Mouse (Mus musculus) T-helper 17 cell (primary cell): Measurements from ENCODE around the gene Tmem178b.

Experiments used
- in situ Hi-C, 2 experiments: fragments of 300-600 bp; cut with MboI, MseI; formaldehyde crosslinking; loops; 1 replicate in 1 of 2; 2 replicates in 1 of 2; pipeline ENCODE4 v1.15.1; 2025; ENCODE audit warnings: high pct_unique_total_duplicates in 2 of 2

The Tmem178b gene

DNA sequence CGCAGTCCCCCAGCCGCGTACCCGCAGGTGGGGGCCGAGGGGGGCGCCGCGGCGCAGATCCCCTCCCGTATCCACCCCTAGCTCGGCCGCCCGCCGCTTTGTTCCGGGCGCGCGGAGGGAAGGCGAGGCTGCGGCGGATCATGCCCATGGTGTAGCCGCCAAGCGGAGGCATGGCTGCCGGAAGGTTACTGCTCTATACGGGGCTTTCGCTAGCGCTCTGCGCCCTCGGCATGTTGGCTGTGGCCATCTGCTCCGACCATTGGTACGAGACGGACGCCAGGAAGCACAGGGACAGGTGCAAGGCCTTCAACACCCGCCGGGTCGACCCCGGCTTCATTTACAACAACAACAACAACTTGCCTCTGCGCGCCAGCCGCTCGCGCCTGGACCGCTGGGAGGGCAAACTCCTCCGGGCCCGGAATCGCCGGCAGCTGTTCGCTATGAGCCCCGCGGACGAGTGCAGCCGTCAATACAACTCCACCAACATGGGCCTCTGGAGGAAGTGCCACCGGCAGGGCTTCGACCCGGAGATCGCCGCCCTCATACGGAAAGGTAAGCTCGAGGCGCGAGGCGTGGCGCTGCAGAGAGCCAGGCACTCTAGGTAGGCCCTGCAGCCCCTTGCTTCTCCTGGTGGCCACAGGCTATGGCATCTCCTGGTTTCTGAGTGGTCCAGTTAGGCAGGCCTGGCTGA, at the start of gene Tmem178b:
Gene Tmem178b (plus strand): TSS at position 371 of the 691 bp plus-strand sequence.
- in situ Hi-C loops: no loop called here

- in situ Hi-C loops: no loop called here
Observed at GRCm38 (mm10) chr6:39828736-39829135, 44.3 kb upstream of the Tmem178b start.

DNA sequence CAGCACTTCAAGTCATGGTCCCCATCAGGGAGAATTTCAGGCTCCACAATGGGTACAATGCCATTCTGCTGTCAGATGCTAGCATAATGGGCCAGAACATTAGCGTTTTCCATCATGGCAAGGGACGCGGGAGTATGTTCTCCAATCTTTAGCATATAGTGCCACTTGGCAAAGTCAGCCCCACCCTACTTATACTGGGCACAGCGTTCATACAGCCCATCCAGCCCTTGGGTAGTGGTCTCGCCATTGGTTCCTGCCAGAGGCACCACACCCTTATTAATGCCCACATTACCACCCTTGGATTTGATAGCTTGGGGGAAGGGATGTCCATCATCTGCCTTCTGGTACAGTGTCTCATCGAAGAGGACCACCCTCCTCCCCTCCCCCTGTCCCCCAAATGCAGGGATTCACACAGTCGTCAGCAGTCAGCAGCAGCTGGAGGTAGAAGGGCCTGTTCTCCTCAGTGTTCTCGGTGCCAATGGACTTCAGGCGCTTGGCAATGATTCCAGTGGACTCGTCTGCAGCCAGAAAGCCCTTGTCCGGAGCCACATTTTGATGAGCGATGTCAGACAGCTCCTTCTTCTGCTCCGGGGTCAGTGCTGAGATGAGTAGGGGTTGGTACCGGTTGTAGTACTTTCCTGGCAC, 29.3 kb upstream of the Tmem178b start:
- in situ Hi-C loops: no loop called here

- in situ Hi-C loops: no loop called here
Observed at GRCm38 (mm10) chr6:39847538-39847937, 25.5 kb upstream of the Tmem178b start.

- in situ Hi-C loops: no loop called here
Observed at GRCm38 (mm10) chr6:39848766-39849165, 24.3 kb upstream of the Tmem178b start.

GRCm38 (mm10) chr6:39849667-39850066, 23.4 kb upstream of the Tmem178b start:
- in situ Hi-C loops: no loop called here

- in situ Hi-C loops: no loop called here
Observed at GRCm38 (mm10) chr6:39870271-39871135, 2.6 kb upstream of the Tmem178b start.

- in situ Hi-C loops: no loop called here
Observed at GRCm38 (mm10) chr6:39871381-39872305, 1.4 kb upstream of the Tmem178b start.

GRCm38 (mm10) chr6:39872306-39872900, 668 bp upstream of the Tmem178b start:
- in situ Hi-C loops: no loop called here

- in situ Hi-C loops: no loop called here
Observed at GRCm38 (mm10) chr6:39875186-39875585, 2.1 kb downstream of the Tmem178b start.

DNA sequence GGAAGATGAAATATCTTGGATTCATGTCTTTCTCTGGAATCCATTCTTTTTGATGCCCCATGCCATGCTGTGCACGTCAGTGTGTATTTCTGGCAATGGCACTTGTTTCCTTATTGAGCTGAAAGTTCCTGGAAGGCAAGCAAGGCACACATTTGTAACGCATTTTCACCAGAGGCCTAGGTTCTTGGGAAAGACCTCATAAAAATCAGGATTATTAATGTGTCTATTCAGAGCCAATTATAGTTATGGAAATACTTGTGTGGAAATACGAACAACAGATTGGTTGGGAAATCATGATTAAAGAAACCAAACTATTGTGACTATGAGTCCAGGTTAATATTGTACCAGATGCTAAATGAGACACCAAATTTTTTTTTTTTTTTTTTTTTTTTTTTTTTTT, 3.4 kb downstream of the Tmem178b start:
- in situ Hi-C loops: no loop called here

GRCm38 (mm10) chr6:39890811-39891210, 17.7 kb downstream of the Tmem178b start:
- in situ Hi-C loops: loop anchor here in 1 of 2 experiments (5.0 kb wide), 1 partner anchor 86 kb away; no protein-coding TSS in a partner anchor

- in situ Hi-C loops: no loop called here
Observed at GRCm38 (mm10) chr6:39896500-39896899, 23.4 kb downstream of the Tmem178b start.

- in situ Hi-C loops: no loop called here
Observed at GRCm38 (mm10) chr6:39899231-39899630, 26.2 kb downstream of the Tmem178b start.

- in situ Hi-C loops: no loop called here
Observed at GRCm38 (mm10) chr6:39903220-39903773, 30.2 kb downstream of the Tmem178b start.

DNA sequence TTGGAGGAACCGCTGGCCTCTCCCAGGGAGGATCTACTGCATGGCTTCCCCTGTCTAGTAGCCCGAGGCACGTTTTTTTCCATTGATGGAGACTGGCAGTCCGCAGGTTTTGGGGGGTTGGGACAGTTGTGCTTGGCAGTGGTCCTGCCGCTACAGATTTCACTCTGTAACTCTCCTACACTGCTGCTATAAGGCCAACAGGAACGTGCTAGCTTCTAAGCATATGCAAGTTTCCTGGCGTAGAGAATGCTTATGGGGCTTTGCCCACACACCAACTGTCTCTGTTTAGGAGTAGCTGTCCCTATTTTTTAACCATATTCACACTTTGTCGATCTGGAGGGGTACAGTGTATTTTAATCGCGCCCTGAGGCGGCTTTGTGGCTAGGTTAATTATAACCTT, 30.8 kb downstream of the Tmem178b start:
- in situ Hi-C loops: no loop called here

GRCm38 (mm10) chr6:39914956-39915355, 41.9 kb downstream of the Tmem178b start:
- in situ Hi-C loops: no loop called here

- in situ Hi-C loops: no loop called here
Observed at GRCm38 (mm10) chr6:39915636-39916281, 42.7 kb downstream of the Tmem178b start.

- in situ Hi-C loops: no loop called here
Observed at GRCm38 (mm10) chr6:39916514-39916913, 43.4 kb downstream of the Tmem178b start.

GRCm38 (mm10) chr6:39917242-39917641, 44.2 kb downstream of the Tmem178b start:
- in situ Hi-C loops: no loop called here
